Mouse (Mus musculus) left cerebral cortex, adult 8-10 months (tissue): Measurements from ENCODE around the gene Ttc23l. TPM values are rescaled to one million over a fixed set of nuclear protein-coding genes. Genes with fewer than 3 reads are reported as not detected.
"Not testable (repeated sequence)": the region's sequence is repeated elsewhere in the genome, so short reads cannot be mapped to it uniquely, and the experiment has no call there.

Source experiments
- DNase-seq, 2 experiments: peaks; one replicate each; pipeline ENCODE4 v3.0.0; 2022; ENCODE audit warnings: low spot score in 2 of 2
- total RNA-seq, 4 experiments: library from RNA; stranded (reverse); gene quantifications; 2 replicates each; pipeline ENCODE4 v1.2.4; 2022

The Ttc23l gene
- not detected for total RNA-seq

DNA sequence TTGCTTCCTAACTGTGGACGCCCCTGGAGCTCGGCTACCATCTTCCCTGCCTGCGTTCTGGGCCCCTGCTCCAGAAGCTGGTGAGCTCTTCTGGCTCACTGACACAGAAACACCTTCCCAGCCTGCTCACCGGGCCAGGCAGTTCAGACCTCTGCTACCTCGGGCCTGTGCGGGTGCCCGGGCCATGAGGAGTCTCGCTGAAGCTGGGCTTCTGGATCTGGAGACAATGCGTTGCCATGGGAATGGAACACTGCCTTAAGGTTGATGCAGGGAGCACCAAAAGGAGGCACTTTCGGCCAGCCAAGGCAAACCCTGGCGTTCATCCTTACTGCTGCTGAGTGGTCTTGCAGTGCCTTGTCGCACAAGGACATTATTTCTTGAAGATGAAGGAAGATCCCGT is at the start of gene Ttc23l:
TSS of gene Ttc23l (minus strand) at position 204 of the 400 bp plus-strand sequence.
- DNase-seq, result no peak

DNA sequence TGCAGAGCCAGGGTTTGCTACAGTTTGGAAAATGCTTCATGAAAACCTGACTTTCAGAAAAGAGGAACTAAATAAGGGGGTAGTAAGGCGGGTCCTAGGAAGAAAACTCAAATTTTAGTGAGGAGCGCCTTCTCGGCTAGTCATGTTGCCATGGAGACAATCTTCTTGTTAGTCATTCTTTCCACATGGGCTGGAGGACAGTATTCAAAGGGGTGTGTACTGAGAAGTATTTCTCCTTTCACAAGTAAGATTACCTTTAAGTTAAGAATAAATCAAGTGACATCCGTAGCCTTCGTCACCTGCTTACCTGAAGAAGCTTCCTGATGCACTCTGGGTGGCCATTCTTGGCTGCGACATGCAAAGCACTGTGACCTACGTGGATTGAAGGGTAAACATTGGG is 40.9 kb upstream of the Ttc23l start:
- no peak for DNase-seq

GRCm38 (mm10) chr15:10598259-10599225 is 40.1 kb upstream of the Ttc23l start:
- DNase-seq, result no peak

- DNase-seq, result no peak
Observed at GRCm38 (mm10) chr15:10596871-10597270, 38.4 kb upstream of the Ttc23l start.

- DNase-seq, result no peak
Observed at GRCm38 (mm10) chr15:10595408-10595807, 36.9 kb upstream of the Ttc23l start.

DNA sequence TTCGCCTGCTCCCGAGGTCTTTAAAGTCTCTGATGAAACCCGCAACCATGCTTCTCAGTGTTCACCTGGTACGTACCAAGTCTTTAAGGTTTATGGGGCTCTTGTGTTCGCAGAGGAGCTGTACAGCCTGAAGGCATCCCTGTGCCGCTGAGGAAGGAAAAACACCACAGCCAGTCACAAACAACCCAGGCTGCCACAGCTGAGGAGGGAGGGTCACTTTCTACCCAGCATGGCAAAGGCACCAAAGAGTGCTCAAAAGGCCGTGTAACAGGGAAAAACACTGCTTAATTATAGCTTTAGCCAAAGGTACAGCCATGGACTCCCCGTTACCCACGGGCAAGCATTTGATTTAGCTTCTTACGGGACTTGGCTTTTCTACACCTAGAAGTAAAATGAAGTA is 36.4 kb upstream of the Ttc23l start:
- no peak for DNase-seq

- DNase-seq, result no peak
Observed at GRCm38 (mm10) chr15:10593094-10593493, 34.6 kb upstream of the Ttc23l start.

DNA sequence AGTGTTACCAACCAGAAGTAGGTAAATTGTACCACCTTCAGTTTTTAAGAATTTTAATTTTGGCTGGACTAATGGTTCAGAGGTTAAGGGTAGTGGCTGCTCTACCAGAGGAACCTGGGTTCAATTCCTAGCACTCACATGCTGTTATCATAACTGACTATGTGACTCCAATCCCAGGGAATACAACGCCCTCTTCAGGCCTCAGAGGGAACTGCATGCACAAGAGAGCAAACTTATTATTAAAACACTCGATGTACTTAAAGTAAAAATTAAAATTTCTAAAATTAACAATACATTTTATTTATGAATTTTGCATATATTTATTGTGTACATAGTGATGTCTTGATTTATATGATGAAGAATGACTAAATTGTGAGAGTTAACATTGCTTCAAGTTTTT is 28.1 kb upstream of the Ttc23l start:
- no peak for DNase-seq

DNA sequence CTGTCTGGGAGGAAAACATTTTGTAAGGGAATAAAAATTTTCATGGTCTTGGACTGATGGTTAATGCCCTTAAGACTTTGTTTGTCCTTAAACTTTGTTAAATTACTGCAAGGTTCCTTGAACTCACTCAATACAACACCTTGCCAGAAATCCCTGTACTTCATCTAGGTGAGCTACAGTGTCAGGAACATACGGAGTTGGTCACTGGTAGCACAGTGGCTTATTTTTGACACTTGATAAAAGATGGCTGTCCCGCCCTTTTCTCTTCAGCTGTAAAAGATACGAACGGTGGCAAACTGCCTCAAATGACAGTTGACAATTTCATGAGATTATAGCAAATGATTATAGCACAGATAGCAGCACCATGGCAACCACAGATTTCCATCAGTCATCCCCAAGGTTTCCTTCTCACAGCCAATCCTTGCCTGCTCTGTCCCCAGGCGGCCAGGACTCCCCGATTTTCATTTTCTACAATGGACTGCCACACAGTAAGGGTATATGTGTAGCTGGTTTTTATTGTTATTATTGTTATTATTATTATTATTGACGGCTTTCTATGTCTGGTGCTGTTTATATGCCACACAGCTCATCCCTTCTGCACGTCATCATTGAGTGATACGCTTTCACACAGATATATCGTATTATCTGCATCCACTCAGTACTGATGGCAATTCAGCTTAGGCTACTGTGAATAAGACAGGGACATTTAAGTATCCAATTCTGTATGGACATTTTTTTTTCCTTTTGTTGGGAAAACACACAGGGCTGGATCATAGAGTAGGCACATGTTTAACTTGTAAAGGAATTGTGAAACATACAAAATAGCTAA is 26.1 kb upstream of the Ttc23l start:
- no peak for DNase-seq

DNA sequence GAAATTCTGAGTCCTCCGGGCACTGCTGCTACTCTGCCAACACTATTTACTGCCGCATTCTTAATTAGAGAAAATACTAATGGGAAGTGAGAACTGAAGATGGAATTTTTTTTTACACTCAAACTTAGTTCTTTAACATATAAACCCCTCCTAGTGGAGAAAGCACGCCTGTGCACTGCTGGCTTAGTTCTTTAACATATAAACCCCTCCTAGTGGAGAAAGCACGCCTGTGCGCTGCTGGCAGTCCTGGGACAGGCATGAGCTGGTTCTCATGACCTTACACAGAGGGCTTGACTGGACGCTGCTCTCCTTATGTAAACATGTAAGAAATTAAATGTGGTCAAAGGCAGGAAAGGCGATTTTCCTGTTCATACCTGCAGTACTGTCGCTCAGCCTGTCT is 24.9 kb upstream of the Ttc23l start:
- DNase-seq, result no peak

GRCm38 (mm10) chr15:10579159-10579558 is 20.7 kb upstream of the Ttc23l start:
- DNase-seq, result no peak

GRCm38 (mm10) chr15:10566486-10566885 is 8.0 kb upstream of the Ttc23l start:
- DNase-seq, result no peak

DNA sequence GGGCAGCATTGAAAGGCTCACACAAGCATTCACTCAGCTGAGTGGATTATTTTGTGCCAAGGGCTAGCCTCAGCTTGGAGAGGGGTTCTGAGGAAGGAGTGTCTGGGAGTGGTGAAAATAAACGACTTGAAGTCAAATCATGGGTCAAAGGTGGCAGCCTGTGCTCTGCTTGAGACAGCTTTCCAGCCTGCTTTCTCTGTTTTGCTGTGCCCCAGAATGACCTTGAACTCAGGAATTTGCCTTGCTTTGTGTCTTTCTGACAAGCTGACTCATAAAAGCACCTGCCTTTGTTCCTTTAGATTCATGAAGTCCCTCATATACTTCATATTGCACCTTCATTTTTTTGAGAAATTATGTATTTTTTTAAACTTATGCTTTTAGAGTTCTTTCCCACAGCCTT is 5.7 kb upstream of the Ttc23l start:
- DNase-seq, result no peak

- no peak for DNase-seq
Observed at GRCm38 (mm10) chr15:10562281-10562680, 3.8 kb upstream of the Ttc23l start.

GRCm38 (mm10) chr15:10560005-10560404 is 1.5 kb upstream of the Ttc23l start:
- no peak for DNase-seq

DNA sequence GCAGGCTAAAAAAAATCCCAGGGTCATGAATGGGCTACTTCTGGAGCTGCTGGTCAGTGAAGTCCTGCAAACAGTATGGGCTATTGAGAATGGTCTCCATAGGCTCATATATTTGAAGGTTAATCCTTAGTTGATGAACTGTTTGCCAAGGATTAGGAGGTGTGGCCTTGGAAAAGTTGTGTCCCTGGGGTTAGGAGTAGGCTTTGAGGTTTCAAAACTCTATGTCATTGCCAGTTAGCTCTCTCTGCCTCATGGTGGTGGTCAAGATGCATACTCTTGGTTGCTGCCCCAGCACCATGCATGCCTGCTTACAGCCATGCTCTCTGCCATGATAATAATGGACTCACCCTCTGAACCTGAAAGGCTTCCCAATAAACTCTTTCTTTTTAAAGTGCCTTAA is 4.1 kb downstream of the Ttc23l start:
- no peak for DNase-seq

DNA sequence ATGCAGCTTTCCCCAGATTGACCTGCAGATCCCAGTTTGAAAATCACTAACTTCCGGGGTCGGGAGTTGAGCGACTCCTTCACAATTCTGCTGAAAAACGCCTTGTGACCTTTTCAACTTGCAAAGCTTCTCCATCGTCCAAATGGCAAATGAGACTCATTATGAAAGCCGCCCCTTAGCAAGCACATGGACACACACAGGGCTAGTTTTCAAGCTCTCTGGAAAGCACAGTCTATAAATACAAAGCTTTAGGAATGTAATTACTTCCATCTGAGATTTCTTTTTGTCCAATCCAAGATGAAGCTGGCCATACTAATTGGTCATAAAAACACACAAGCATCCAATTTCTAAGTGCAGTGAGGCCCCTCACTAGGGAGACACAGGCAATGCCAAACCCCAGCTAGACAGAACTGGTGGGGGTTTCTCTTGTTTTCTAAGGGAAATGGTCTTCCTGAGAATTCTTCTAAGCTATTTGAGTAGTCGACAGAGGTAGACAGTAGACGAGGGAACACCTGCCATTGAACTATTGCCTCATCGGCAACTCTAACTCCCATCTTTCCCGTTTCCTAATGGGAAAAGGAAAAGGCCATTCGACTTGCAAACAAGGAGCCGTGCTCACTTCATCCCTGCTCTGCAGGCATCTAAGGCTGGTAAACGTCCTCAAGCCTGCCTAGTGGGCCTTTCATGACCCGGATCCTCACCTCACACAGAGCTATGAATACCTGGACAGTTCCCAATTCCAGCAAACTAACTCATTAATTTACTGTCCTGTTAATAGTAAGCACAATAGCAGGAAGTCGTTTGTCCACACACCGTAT is 18.0 kb downstream of the Ttc23l start:
- DNase-seq, result no peak

DNA sequence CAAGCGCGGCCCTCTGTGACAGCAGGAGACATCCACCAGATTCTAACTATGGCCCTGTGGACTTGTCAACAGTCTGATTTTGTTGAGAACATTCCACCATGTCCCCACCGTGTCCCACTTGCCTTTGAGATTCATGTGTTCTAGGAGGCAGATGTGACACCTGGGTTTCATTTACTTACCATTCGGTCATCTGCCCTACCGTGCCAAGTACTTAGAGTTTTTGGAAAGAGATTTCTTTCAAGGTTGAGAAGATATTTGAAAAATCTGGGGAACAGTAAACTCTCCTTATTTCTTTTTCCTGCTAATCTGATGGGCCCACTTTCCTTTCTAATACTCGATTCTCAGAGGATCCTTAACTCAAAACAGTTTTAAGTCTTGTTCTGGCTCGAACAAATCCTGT is 22.5 kb downstream of the Ttc23l start:
- DNase-seq, result no peak

- no peak for DNase-seq
Observed at GRCm38 (mm10) chr15:10534591-10534990, 23.9 kb downstream of the Ttc23l start.

DNA sequence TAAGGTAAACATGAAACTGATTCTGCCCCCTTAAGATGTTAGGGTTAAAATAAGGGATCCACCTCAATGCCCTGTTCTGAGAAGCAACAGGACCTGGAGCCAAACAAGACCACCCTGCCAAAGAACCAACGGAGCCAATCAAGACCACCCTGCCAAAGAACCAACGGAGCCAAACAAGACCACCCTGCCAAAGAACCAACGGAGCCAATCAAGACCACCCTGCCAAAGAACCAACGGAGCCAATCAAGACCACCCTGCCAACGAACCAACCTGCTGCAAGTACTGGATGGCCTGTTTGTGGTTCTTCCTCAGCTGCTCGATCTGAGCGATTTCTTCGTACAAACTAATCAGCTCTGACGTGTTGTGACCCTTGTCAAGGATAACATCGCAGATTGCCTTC is 25.1 kb downstream of the Ttc23l start:
- not testable (repeated sequence) for DNase-seq

DNA sequence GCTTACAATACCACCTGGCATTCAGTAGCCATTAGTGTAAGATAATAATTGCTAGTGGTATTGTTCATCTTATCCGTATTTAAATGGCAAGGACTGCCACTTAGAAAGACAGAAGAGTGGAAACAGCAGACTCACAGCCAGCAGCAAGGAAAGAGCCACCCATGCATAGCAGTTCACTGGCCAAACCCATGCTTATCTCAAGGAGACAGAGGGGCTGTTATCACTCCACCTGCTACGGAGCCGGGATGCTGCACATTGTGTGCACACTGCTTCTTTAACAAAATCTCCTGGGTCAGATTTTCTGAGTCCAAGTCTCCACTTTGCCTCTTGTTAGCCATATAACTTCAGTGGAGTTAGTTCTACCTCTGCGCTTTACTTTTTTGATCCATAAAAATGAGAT is 27.1 kb downstream of the Ttc23l start:
- DNase-seq, result no peak

DNA sequence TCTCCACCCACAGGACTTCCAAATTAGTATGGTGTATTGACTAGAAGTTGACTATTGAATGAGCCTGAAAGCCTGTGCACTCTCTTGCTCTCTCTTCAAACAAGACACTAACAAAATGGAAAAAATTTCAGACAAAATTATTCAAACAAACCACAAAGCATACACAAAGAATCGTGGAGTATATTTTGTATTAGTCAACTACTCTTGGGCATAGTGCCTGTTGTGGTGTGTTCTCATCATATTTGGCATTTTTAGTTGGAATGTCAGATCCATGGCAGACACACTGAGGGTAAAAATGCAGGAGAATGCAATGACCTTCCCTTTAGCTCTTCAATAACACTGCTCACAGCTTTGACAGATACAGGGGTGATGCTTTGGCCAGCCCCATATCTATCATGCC is 32.6 kb downstream of the Ttc23l start:
- DNase-seq, result no peak
